Mouse (Mus musculus): Measurements from ENCODE around the gene Gm10663.

DNA sequence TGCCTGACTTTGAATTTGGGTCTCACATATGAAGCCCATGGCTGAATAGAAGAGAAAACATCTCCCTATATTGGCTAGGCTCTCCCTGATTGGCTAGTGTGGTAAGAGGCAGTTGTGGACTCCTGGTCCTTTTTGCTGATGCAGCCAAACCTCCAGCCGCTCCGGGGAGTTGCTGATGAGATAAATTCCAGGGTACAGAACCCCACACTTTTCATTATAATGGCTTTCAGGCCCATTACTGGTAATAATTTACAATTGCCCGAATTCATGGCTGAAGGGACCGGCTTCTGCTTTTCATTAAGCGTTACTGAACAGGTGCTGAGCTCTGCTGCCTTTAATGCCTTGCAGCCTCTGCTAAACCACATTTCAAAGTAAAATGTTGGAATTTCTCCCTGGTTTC lies 20.9 kb upstream of the Gm10663 start:
- TF ChIP-seq CTCF (IDR thresholded peaks at IDR 0.05; ENCODE audit: control insufficient read depth, insufficient read depth, low read length): no peak
- no peak for TF ChIP-seq POLR2A (IDR thresholded peaks at IDR 0.05; ENCODE audit: borderline replicate concordance, control insufficient read depth, low read depth, low read length)
